Mouse (Mus musculus) NIH3T3 (cell line): ENCODE data around the gene Rrp15.

ENCODE experiments used
- DNase-seq: peaks from one replicate; pipeline ENCODE4 v3.0.0-alpha.2; 2012; ENCODE audit warnings: low read depth

Gene Rrp15

DNA sequence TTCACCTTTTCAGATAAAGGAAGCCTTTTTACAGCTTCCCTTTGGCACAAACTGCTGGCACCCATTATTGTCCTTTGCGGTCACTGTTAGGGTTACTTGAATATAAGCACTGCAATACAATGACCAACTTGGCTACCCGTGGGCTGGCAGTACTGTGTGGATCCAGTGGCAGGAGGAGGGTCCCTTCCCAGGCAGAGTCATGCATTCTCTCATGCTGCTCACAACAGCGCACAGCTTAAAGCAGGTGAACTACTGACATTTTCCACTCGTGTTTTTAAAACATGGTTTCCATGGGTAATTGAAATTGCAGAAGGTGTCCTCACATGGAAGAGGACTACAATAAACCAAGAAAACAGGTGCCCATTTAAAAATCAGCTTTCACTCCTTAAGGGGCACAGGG, 34.9 kb downstream of the Rrp15 start:
- no peak for DNase-seq

GRCm38 (mm10) chr1:186712802-186713471, 36.2 kb downstream of the Rrp15 start:
- peak; percentile 85 for DNase-seq

GRCm38 (mm10) chr1:186705915-186706248, 43.3 kb downstream of the Rrp15 start, which contains the start of gene Tgfb2:
Gene Tgfb2 (minus strand): TSS chr1:186705989.
- DNase-seq = peak; percentile 29

DNA sequence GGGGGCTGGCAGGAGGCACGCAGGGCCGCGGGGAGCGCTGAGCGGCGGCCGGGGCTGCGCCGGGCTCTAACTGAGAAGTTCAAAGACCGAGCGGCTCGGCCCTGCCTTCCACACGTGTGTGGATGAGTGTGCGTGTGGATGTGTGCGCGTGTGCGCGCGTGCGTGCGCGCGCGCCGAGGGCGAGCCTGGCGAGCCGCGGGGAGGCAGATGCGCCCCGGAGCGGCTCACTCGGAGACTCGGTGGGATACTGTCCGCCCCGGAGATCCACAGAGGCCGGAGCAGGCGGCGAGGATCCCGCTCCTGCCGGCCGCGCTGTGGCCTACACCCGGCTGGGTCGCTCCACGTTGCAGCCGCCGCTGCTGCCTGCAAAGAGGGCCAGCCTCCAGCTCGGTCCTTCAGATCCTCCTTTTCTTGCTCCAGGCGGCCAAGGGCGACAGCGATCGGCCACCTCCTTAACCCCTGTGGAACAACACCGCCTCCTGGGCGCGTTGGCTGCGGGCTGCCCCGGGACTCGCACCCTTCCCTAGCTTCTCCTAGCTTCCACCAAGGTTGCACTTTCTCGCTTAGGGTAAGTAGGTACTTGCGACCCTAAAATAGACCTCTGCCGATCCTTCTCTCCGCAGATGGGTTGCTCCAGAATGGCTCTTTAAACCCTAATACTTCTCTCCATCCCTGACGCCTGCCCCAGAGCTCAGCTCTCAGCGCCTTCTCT, 43.8 kb downstream of the Rrp15 start:
- peak; percentile 86 for DNase-seq

GRCm38 (mm10) chr1:186703980-186704701, 45.0 kb downstream of the Rrp15 start:
- peak; percentile 57 for DNase-seq

GRCm38 (mm10) chr1:186703256-186703979, 45.7 kb downstream of the Rrp15 start:
- no peak for DNase-seq

- DNase-seq = no peak
These were observed 46.5 kb downstream of the Rrp15 start for GRCm38 (mm10) chr1:186702391-186703255.

DNA sequence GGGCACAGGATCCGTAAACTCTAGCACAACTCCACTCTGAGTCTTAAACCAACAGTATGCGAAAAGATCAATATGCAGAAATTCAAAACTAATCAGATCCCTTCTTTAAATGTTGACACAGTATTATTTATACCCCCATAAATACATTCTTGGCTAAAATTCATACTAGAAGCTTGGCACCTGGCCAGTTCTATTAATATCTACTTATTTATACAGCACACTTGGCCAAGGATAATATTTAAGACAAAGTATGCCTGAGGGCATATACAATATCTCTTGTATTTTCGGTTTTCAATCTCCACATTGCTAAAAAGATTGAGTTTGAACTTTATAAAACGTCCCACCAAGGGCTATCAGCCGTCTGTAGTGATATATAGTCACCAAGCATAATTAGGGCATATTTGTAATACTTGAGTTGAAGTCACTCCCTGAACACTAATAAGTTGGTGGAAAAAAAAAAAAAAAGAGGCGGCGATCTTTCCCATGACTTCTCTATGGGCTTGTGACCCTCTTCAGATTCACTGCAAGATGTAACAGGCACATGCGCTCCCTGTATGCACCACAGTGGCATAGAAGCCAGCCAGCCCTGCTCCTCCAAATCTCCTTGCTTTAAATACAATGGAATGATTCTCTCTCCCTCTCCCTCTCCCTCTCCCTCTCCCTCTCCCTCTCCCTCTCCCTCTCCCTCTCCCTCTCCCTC, 47.8 kb downstream of the Rrp15 start:
- peak; percentile 64 for DNase-seq

DNA sequence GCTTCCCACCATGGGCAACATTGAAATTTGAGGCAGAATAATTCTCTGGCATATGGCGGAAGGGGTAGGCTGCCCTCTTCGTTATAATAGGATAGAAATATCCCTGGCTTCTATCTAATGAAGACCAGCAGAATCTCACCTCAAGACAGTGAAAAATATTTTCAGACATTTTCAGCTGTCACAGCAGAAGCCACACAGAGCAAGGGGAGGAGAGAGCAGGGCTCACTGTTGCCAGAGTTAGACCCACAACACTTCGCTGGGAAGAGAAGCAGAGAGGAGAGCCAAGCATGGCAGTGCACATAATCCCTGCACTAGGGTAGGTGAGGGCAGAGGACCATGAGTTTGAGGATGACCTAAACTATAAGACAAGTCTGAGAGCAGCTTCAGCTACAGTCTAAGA, 48.7 kb downstream of the Rrp15 start:
- no peak for DNase-seq

- no peak for DNase-seq
These were observed 50.4 kb downstream of the Rrp15 start for GRCm38 (mm10) chr1:186698583-186699338.

DNA sequence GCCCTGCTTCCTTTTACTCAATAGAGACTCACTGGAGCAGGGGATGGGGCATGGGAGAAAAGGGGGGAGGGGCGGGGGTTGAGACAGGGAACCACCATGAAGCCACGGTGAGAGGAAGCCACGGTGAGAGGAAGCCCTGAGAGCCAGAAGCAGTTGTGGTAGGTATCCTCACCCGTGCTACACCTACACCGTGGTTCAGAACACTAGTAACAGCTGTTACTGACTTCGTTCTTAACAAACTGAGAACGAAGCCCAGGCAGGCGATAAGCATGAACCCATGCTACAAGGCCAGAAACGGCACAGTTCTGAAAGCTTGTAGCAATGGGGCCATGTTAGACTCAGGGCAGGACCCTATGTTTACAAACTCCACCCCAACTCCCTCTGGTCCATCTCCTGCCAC, 52.9 kb downstream of the Rrp15 start:
- no peak for DNase-seq

GRCm38 (mm10) chr1:186695361-186695760, 53.8 kb downstream of the Rrp15 start:
- DNase-seq = peak; percentile 61

GRCm38 (mm10) chr1:186692370-186692769, 56.8 kb downstream of the Rrp15 start:
- DNase-seq = peak; percentile 22

DNA sequence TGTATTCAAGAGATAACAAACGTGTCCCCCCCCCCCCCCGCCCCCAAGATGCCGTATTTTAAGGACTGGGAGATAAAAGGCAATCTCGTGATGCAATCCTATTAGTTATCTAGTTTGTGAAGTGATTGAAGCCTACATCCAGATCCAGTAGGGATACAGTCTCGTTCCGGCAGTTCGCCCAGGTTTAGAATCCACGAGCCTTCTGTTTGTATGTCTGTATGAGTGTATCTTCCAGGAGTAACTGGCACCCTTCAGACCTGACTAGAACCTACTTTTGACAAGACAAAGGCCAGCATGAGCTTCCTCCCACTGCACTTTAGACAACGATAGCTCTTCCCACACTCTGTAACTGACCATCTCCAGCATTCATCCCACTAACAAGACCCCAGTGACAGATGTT, 57.5 kb downstream of the Rrp15 start:
- no peak for DNase-seq

- DNase-seq = no peak
These were observed 65.1 kb downstream of the Rrp15 start for GRCm38 (mm10) chr1:186684041-186684440.

GRCm38 (mm10) chr1:186682606-186683005, 66.6 kb downstream of the Rrp15 start:
- peak; percentile 83 for DNase-seq

DNA sequence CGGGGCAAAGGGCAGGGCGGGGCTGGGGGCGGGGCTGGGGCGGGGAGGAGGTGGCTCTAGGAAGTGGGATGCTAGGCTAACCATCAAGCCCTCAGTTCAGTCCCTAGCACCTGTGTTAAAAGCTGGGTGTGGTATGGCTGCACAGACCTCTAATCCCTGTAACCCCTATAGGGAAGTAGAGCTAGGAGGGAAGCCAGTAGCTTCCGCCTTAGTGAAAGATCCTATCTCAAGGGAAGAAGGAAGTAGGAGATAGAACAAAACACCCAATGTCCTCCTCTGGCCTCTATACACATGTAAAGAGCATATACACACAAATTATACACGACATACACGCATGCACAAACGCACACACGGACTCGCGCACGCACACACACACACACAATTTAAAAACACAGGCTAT, 71.5 kb downstream of the Rrp15 start:
- DNase-seq = no peak

DNA sequence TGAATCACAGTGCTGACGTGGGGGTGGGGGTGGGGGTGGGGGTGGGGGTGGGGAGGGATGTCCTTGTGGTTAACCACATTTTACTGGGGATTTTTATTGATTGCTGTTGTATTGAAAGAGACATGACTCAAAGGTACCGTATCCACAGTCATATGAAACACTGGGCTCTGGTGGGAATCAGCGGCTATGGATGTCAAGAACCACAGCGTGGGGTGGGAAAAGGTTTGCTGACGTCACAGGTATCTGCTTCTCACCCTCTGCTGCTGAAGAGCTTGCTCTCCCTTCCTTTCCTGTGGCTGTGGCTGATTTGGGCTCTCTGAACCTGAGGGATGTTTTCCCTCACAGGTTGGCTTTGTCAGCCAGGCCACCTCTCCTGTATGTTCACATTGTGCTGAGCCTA, 73.0 kb downstream of the Rrp15 start:
- peak; percentile 69 for DNase-seq

DNA sequence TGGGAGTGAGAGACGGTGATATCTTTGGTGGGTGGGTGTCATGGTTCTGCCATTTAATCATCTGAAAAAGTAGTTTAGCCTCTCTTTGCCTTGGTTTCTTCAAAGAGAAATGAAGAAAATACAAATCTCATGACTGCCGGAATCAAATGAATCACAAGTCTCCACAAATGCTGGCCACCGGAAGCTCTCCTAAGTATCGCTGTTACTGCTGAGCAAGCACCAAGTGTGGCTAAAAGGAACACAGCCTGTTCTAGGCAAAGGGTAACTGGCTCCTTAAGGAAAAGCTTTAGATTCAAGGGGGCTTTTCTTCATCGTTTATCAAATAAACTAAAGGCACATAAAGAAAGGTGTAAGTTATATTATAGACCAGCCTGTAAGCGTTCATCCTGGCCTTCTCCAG, 73.9 kb downstream of the Rrp15 start:
- DNase-seq = peak; percentile 25

GRCm38 (mm10) chr1:186674621-186675020, 74.5 kb downstream of the Rrp15 start:
- DNase-seq = peak; percentile 25
